ENCODE assay signal across 9 mouse cellular contexts in genomic region chr5:139543214-139543613, GRCm38 (mm10). TPM values are rescaled to one million over a fixed set of nuclear protein-coding genes. Genes with fewer than 3 reads are reported as not detected.
DNase-seq lines count a peak whose midpoint lies in the region; ATAC-seq and TF ChIP-seq lines count a peak whose summit lies in the region.
"Had no signal": no experiment of that assay in that cellular context is flagged by ENCODE, and none has a peak within 500 bp of the region (broad histone marks: within the 10 kb centered on the region; RNA-seq: fewer than 3 reads in every experiment).

Gene Uncx, plus strand, starts transcription at chr5:139543494.

- H3K27me3 ChIP-seq in lung, embryonic 15.5 days, result peaks cover 98% of the 10 kb centered on the region
- H3K27me3 ChIP-seq in forebrain, embryonic 10.5 days (ENCODE audit: poor library complexity, severe bottlenecking), result peaks cover 100% of the 10 kb centered on the region
- peaks cover 97% of the 10 kb centered on the region for H3K27me3 ChIP-seq in limb, embryonic 14.5 days (ENCODE audit: control insufficient read depth, insufficient read depth, low read length)
- H3K27me3 ChIP-seq in stomach, postnatal 0 days (ENCODE audit: control insufficient read depth, insufficient read depth, low read length), result peaks cover 43% of the 10 kb centered on the region

- H3K4me2 ChIP-seq in lung, embryonic 15.5 days, result peak within 1 kb of the TSS; percentile 26; the same call in 1 of the 2 replicates
- 0 out of 2 replicates have a peak within 1 kb of the TSS, but pooled peaks have one; percentile 13 for H3K4me2 ChIP-seq in limb, embryonic 14.5 days (replicated peaks; ENCODE audit: low read depth, low read length, severe bottlenecking)
- H3K4me2 ChIP-seq in stomach, postnatal 0 days (replicated peaks; ENCODE audit: low read depth), result peak within 1 kb of the TSS; percentile 8; the same call in 1 of the 2 replicates

- no peak within 1 kb of the TSS for H3K9ac ChIP-seq in lung, embryonic 15.5 days
- H3K9ac ChIP-seq in limb, embryonic 14.5 days (ENCODE audit: low read depth, low read length, severe bottlenecking), result no peak within 1 kb of the TSS
- no peak within 1 kb of the TSS for H3K9ac ChIP-seq in stomach, postnatal 0 days (ENCODE audit: low read length)

- no peaks in the 10 kb centered on the region for H3K36me3 ChIP-seq in lung, embryonic 15.5 days
- no peaks in the 10 kb centered on the region for H3K36me3 ChIP-seq in forebrain, embryonic 10.5 days (replicated peaks)
- no peaks in the 10 kb centered on the region for H3K36me3 ChIP-seq in limb, embryonic 14.5 days (ENCODE audit: control insufficient read depth, insufficient read depth, low read length)
- no peaks in the 10 kb centered on the region for H3K36me3 ChIP-seq in stomach, postnatal 0 days (ENCODE audit: control insufficient read depth, insufficient read depth, low read length)

- no peak for TF ChIP-seq CTCF in stomach, postnatal 0 days (IDR thresholded peaks at IDR 0.05; ENCODE audit: low read depth)

- H3K27ac ChIP-seq in lung, embryonic 15.5 days, result no peak within 1 kb of the TSS
- peak within 1 kb of the TSS; percentile 67 for H3K27ac ChIP-seq in forebrain, embryonic 10.5 days
- H3K27ac ChIP-seq in limb, embryonic 14.5 days (replicated peaks; ENCODE audit: low read depth, low read length), result no peak within 1 kb of the TSS
- H3K27ac ChIP-seq in stomach, postnatal 0 days (replicated peaks), result no peak within 1 kb of the TSS

- DNase-seq in lung, postnatal 25 days (ENCODE audit: low spot score), result no peak
- no peak for DNase-seq in forebrain, embryonic 10.5 days (ENCODE audit: extremely low spot score, low spot score)
- DNase-seq in limb, embryonic 14.5 days (ENCODE audit: low spot score), result no peak
- no peak for DNase-seq in stomach, postnatal 0 days (ENCODE audit: low spot score)
- DNase-seq in layer of hippocampus, adult 9-10 months (ENCODE audit: low spot score), result no peak
- DNase-seq: lung, adult 2 months had no signal

- H3K9me3 ChIP-seq in lung, embryonic 15.5 days, result no peaks in the 10 kb centered on the region
- H3K9me3 ChIP-seq in forebrain, embryonic 10.5 days, result no peaks in the 10 kb centered on the region
- no peaks in the 10 kb centered on the region for H3K9me3 ChIP-seq in limb, embryonic 14.5 days (ENCODE audit: control insufficient read depth, low read length)
- no peaks in the 10 kb centered on the region for H3K9me3 ChIP-seq in stomach, postnatal 0 days (ENCODE audit: control insufficient read depth, low read length)

- no peak for TF ChIP-seq POLR2A in limb, embryonic 14.5 days (IDR thresholded peaks at IDR 0.05; ENCODE audit: borderline replicate concordance, extremely low read depth, insufficient read depth, insufficient read length)

- 0% methylated on average over 15 of the region's 15 CpGs for WGBS in lung, embryonic 15.5 days
- under 1% methylated on average over 15 of the region's 15 CpGs for WGBS in forebrain, embryonic 10.5 days
- WGBS in limb, embryonic 14.5 days, result under 1% methylated on average over 15 of the region's 15 CpGs
- 1% methylated on average over 15 of the region's 15 CpGs for WGBS in stomach, postnatal 0 days

- H3K4me1 ChIP-seq in lung, embryonic 15.5 days, result peaks cover 15% of the 10 kb centered on the region; the same call in 1 of the 2 replicates
- peaks cover 86% of the 10 kb centered on the region for H3K4me1 ChIP-seq in forebrain, embryonic 10.5 days
- no peaks in the 10 kb centered on the region for H3K4me1 ChIP-seq in limb, embryonic 14.5 days (ENCODE audit: control insufficient read depth, insufficient read depth, low read length)
- no peaks in the 10 kb centered on the region for H3K4me1 ChIP-seq in stomach, postnatal 0 days (replicated peaks; ENCODE audit: control insufficient read depth, insufficient read depth)

- no peak for TF ChIP-seq EP300 in stomach, postnatal 0 days (optimal IDR thresholded peaks at IDR 0.05)

- peak within 1 kb of the TSS; percentile 18; the same call in 1 of the 2 replicates for H3K4me3 ChIP-seq in lung, embryonic 15.5 days
- peak within 1 kb of the TSS; percentile 42 for H3K4me3 ChIP-seq in forebrain, embryonic 10.5 days
- H3K4me3 ChIP-seq in limb, embryonic 14.5 days (replicated peaks; ENCODE audit: low read length), result peak within 1 kb of the TSS; percentile 8
- H3K4me3 ChIP-seq in stomach, postnatal 0 days (ENCODE audit: low read depth, low read length), result peak within 1 kb of the TSS; percentile 19; the same call in 1 of the 2 replicates

- ATAC-seq in lung, embryonic 15.5 days (ENCODE audit: borderline replicate concordance, extremely low read depth, low FRiP score, low TSS enrichment), result no peak
- no peak for ATAC-seq in limb, embryonic 14.5 days (ENCODE audit: low FRiP score, low read depth)
- ATAC-seq in stomach, postnatal 0 days (ENCODE audit: low FRiP score, low TSS enrichment), result no peak
- ATAC-seq in monocyte, adult 5-6 weeks (replicated peaks; ENCODE audit: insufficient number of reproducible peaks, low FRiP score, low TSS enrichment, poor library complexity, severe bottlenecking), result no peak

RNA-seq across cellular contexts. Expression of gene Uncx, which starts in this region (rescaled TPM):
- 0.09 TPM in 1 of 2 replicates, not detected in the other for polyA plus RNA-seq in lung, embryonic 15.5 days (2015; fragmentation: Nextera tagmentation; extraction: Ambion mirVana)
- polyA plus RNA-seq in forebrain, embryonic 10.5 days (2016; fragmentation: Nextera tagmentation; extraction: Ambion mirVana), result 7.7 and 9.4 TPM in 2 replicates
- 0.20 TPM in 2 replicates for polyA plus RNA-seq in limb, embryonic 14.5 days (2012; rRNA removed)
- polyA plus RNA-seq in limb, embryonic 14.5 days (2014; fragmentation: Nextera tagmentation; extraction: Ambion mirVana), result 0.07 and 0.12 TPM in 2 replicates
- not detected in 2 replicates for polyA plus RNA-seq in stomach, postnatal 0 days (2015; fragmentation: Nextera tagmentation; extraction: Ambion mirVana)
- not detected in 3 replicates for total RNA-seq in monocyte, adult 5-6 weeks (2017)
- polyA plus RNA-seq: lung, adult 2 months; testis, adult 2 months had no signal
